Mouse (Mus musculus) hindbrain, embryonic 14.5 days (tissue): ENCODE measurements at regions not wholly inside any gene's neighbourhood (a gene's known extent, or its start where the extent isn't known, plus 50 kb on each side); places are given as distances from the start of the nearest gene placed in this dataset.

Experiments
- ATAC-seq: fragments of 200-750 bp; cut with Nextera tagmentation; 2 replicates; pipeline ENCODE4 v1.8.0; 2017; ENCODE audit warnings: moderate number of reproducible peaks, mild to moderate bottlenecking, moderate TSS enrichment, moderate library complexity; ENCODE audit not compliant: low FRiP score
- DNase-seq: peaks from one replicate; pipeline ENCODE4 v3.0.0-alpha.2; 2015; ENCODE audit warnings: low spot score
- H3K27ac ChIP-seq: fragments of 300-500 bp; sonication (generic); 2 replicates; pipeline ENCODE4 v1.5.1; 2014; ENCODE audit warnings: mild to moderate bottlenecking, moderate library complexity
- H3K27me3 ChIP-seq: fragments of 300-500 bp; sonication (generic); 2 replicates; pipeline ENCODE4 v1.6.1; 2014; ENCODE audit warnings: mild to moderate bottlenecking, low read length, mixed read lengths; ENCODE audit not compliant: control insufficient read depth, insufficient read depth
- H3K36me3 ChIP-seq: fragments of 300-500 bp; sonication (generic); replicated peaks from 2 replicates; pipeline ENCODE4 v1.6.1; 2014; ENCODE audit not compliant: control insufficient read depth, insufficient read depth
- H3K4me1 ChIP-seq: fragments of 300-500 bp; sonication (generic); replicated peaks from 2 replicates; pipeline ENCODE4 v1.6.1; 2014; ENCODE audit warnings: antibody characterized with exemption, low read length, mixed read lengths; ENCODE audit not compliant: control insufficient read depth, insufficient read depth
- H3K4me2 ChIP-seq: fragments of 300-500 bp; sonication (generic); replicated peaks from 2 replicates; pipeline ENCODE4 v1.6.1; 2014; ENCODE audit warnings: mild to moderate bottlenecking, moderate library complexity
- H3K4me3 ChIP-seq: fragments of 300-500 bp; sonication (generic); replicated peaks from 2 replicates; pipeline ENCODE4 v1.5.1; 2014; ENCODE audit warnings: mild to moderate bottlenecking, low read length
- H3K9ac ChIP-seq: fragments of 300-500 bp; sonication (generic); 2 replicates; pipeline ENCODE4 v1.6.1; 2014
- H3K9me3 ChIP-seq: fragments of 300-500 bp; sonication (generic); 2 replicates; pipeline ENCODE4 v1.6.1; 2016; ENCODE audit warnings: low read length; ENCODE audit not compliant: control insufficient read depth
- WGBS: fragments of 180-500 bp; shearing (Covaris S2); extraction: QIAGEN DNeasy Blood & Tissue Kit; methylation state at CpG from one replicate; pipeline ENCODE4 v1.1.7; 2014; 5-methylcytosine and 5-hydroxymethylcytosine counted together

DNA sequence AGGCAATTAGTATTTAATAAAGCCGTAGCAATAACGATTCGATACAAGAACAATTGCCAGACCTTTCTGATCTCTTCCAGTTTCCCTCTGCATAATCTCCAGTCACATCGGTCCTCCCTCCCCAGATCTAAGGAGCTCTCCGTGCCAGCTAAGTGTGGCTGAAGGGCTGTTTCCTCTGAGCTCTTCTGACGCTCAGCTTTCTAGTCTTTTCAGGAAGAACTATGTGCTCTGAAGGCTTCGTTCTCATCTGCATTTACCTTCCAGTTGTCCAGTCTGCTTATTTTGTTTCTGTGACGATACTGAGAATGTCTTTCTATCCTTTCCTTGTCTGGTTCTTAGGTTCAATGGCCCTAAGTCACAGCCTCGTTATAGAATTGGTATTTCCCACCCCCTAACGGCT, 78.3 kb upstream of the Prickle1 start:
- Histone ChIP-seq H3K27me3 (no peaks in the 10 kb centered on the region), H3K9ac (no peak overlapping the region), H3K4me2 (no peak overlapping the region), H3K27ac (no peak overlapping the region), H3K4me3 (no peak overlapping the region), H3K9me3 (no peaks in the 10 kb centered on the region), H3K4me1 (no peaks in the 10 kb centered on the region), H3K36me3 (no peaks in the 10 kb centered on the region)
- ATAC-seq (no peak), DNase-seq (no peak)
- 68% methylated on average over 10 of the region's 10 CpGs for WGBS

DNA sequence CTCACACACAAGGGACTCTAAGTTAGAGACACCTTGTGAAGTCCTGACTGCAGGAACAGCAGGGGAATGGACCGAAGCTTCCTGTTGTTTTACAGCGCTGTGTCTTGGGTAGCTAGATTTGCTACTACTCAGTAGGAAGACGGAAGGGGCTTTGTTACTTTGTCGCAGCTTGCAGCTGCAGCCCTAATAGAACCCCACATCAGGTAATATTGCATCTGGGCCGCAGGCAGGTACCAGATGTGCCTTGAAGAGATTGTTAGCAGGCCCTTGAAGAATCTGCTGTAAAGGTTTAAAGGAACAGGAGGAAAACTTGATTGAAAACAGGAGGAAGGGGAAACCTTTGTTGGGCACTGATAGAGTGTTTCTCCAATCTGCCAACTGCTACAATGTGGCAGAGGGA, 68.2 kb upstream of the Prickle1 start:
- H3K4me2 ChIP-seq, result no peak overlapping the region
- no peaks in the 10 kb centered on the region for H3K4me1 ChIP-seq
- no peak for ATAC-seq
- DNase-seq, result no peak
- no peak overlapping the region for H3K4me3 ChIP-seq
- no peak overlapping the region for H3K27ac ChIP-seq
- no peaks in the 10 kb centered on the region for H3K36me3 ChIP-seq
- H3K27me3 ChIP-seq, result no peaks in the 10 kb centered on the region
- no peak overlapping the region for H3K9ac ChIP-seq
- 52% methylated on average over 5 of the region's 5 CpGs for WGBS
- 0 out of 2 replicates have a peak, but pooled peaks cover 4% of the 10 kb centered on the region for H3K9me3 ChIP-seq

DNA sequence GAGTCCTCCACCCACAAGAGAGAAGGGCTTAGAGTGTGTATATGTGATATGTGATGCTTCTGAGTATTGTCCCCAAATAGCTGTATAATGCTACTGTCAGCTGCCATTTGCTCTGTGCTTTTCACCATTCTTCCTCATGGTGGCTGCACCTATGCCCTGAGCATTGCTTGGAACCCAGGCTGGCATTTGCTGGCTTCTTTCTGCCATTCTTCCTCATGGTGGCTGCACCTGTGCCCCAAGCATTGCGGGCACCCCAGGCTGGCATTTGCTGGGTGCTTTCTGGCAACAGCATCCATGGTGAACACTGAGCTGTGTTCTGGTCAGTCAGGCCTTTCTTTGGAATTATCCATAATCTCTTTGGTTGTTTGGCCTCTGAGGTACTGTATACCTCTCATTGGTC, 66.9 kb upstream of the Prickle1 start:
- Histone ChIP-seq H3K4me1 (no peaks in the 10 kb centered on the region), H3K4me2 (no peak overlapping the region), H3K4me3 (no peak overlapping the region), H3K27me3 (no peaks in the 10 kb centered on the region), H3K9me3 (0 out of 2 replicates have a peak, but pooled peaks cover 4% of the 10 kb centered on the region), H3K9ac (no peak overlapping the region), H3K36me3 (no peaks in the 10 kb centered on the region), H3K27ac (no peak overlapping the region)
- WGBS, result 92% methylated on average over 1 of the region's 1 CpGs
- DNase-seq (no peak), ATAC-seq (no peak)

DNA sequence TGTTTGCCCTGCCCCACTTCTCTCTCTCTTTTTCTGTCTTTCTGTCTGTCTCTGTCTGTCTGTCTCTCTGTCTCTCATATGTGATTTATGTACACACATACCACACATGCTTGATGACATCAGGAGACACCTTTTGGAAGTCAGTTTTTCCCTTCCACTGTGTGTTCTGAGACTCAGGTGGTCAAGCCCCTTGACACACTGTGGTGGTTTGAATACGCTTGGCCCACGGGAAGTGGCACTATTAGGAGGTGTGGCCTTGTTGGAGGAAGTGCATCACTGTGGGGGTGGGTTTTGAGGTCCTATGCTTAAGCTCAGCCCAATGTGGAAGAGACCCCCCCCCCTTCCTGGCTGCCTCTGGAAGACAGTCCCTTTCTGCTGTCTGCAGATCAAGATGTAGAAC, 66.1 kb upstream of the Prickle1 start:
- ATAC-seq, result no peak
- Histone ChIP-seq H3K4me1 (no peaks in the 10 kb centered on the region), H3K27ac (no peak overlapping the region), H3K27me3 (no peaks in the 10 kb centered on the region), H3K9ac (no peak overlapping the region), H3K4me2 (no peak overlapping the region), H3K36me3 (no peaks in the 10 kb centered on the region), H3K9me3 (0 out of 2 replicates have a peak, but pooled peaks cover 4% of the 10 kb centered on the region), H3K4me3 (no peak overlapping the region)
- WGBS, result 93% methylated on average over 2 of the region's 2 CpGs
- no peak for DNase-seq

DNA sequence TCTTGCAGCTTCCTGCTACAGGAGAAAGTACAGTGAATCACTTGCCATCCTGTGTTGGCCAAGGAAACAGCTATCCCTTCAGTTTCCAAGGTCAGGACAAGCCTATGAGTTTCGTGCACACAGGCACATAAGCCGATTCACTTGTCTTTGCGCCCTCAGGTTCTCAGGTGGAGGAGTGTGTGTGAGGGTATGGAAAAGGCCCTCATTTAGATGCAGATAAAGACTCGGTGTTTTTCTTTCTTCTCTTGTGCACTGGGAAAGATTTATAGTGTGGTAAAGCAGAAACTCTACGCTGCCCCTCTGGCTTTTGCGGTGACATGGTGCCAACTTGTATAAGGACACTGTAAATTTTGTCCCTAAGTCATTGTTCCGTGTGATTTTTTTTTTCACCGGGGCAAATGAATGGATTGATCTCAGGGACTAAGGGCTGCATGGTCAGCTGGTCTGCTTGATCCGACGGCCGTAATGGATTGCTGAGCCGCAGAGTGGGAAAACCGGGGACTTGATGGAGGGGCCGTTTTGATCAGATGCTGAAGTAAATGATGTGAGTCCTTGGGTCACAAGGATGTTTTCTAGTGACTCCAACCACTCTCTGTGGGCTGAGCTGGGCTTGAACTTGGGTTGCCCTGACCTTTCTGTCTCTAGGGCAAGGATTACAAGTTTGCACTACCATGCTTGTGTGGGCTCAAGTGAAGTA, 65.4 kb upstream of the Prickle1 start:
- Histone ChIP-seq H3K4me2 (no peak overlapping the region), H3K9ac (no peak overlapping the region), H3K4me3 (no peak overlapping the region), H3K27me3 (no peaks in the 10 kb centered on the region), H3K9me3 (0 out of 2 replicates have a peak, but pooled peaks cover 4% of the 10 kb centered on the region), H3K4me1 (no peaks in the 10 kb centered on the region), H3K36me3 (no peaks in the 10 kb centered on the region), H3K27ac (no peak overlapping the region)
- WGBS, result 88% methylated on average over 14 of the region's 14 CpGs
- ATAC-seq (no peak), DNase-seq (no peak)

DNA sequence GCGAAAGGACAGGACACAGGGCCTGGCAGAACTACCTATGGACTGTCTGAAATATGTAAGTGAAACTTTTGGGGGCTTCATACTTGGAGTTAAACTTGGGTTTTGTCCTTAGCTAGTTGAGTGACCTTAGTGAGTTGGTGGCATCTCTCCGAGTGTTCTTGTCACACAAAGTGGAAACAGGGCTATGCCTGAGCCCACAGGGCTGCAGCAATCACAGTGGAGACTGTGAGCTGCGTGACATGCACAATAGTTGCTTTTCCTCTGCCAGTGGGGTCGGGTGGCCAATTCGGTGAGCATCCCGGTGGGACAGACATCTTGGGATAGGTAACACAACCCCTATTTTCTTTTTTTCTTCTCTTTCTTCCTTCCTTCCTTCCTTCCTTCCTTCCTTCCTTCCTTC, 61.5 kb upstream of the Prickle1 start:
- H3K9me3 ChIP-seq, result 0 out of 2 replicates have a peak, but pooled peaks cover 4% of the 10 kb centered on the region
- H3K27ac ChIP-seq, result no peak overlapping the region
- no peak overlapping the region for H3K9ac ChIP-seq
- WGBS, result 85% methylated on average over 6 of the region's 6 CpGs
- DNase-seq (no peak), ATAC-seq (no peak)
- no peak overlapping the region for H3K4me3 ChIP-seq
- H3K36me3 ChIP-seq, result no peaks in the 10 kb centered on the region
- H3K4me2 ChIP-seq, result no peak overlapping the region
- no peaks in the 10 kb centered on the region for H3K27me3 ChIP-seq
- no peaks in the 10 kb centered on the region for H3K4me1 ChIP-seq

DNA sequence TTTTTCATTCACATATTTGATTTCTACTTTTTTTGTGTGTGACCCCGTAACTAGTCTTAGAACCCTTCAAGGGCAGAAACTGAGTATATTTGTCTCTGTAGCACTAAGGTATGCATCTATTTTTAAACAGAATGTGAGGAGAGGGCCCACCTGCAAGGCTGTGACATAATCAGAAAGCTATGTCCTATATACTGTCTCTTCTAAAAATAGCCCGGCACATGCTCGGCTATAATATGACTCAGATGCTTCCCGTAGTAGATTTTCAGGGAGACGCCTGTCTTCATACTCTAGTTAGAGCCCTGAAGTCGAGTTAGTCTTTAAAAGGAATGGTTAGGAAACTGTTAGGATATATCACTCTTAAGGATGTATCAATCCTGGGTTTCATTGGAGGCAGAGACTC, 61.0 kb upstream of the Prickle1 start:
- no peak overlapping the region for H3K9ac ChIP-seq
- no peak for ATAC-seq
- 77% methylated on average over 6 of the region's 6 CpGs for WGBS
- H3K4me1 ChIP-seq, result no peaks in the 10 kb centered on the region
- no peaks in the 10 kb centered on the region for H3K36me3 ChIP-seq
- H3K4me2 ChIP-seq, result no peak overlapping the region
- 0 out of 2 replicates have a peak, but pooled peaks cover under 1% of the 10 kb centered on the region for H3K9me3 ChIP-seq
- DNase-seq, result no peak
- no peak overlapping the region for H3K4me3 ChIP-seq
- H3K27ac ChIP-seq, result no peak overlapping the region
- no peaks in the 10 kb centered on the region for H3K27me3 ChIP-seq

DNA sequence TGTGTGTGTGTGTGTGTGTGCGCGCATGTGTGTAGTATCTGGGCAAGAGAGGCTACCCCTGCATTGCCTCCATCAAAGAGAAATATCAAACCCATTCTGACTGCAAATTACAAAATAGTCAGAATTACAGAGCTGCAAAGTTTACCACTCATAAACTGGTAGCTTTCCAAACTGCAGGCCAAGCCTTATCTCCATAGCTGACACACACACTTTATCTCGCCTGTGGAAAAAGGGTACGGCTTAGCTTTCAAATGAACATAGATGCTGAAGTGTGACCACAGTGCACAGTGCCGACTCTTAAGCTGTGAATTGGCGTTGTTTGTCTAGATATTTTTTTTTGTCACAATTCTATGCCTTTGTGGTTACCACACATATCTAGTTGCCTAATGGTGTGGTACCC, 60.1 kb upstream of the Prickle1 start:
- WGBS, result 95% methylated on average over 6 of the region's 6 CpGs
- no peaks in the 10 kb centered on the region for H3K27me3 ChIP-seq
- no peak for ATAC-seq
- DNase-seq, result no peak
- H3K4me1 ChIP-seq, result no peaks in the 10 kb centered on the region
- H3K36me3 ChIP-seq, result no peaks in the 10 kb centered on the region
- H3K9me3 ChIP-seq, result no peaks in the 10 kb centered on the region
- no peak overlapping the region for H3K27ac ChIP-seq
- no peak overlapping the region for H3K9ac ChIP-seq
- no peak overlapping the region for H3K4me3 ChIP-seq
- no peak overlapping the region for H3K4me2 ChIP-seq

DNA sequence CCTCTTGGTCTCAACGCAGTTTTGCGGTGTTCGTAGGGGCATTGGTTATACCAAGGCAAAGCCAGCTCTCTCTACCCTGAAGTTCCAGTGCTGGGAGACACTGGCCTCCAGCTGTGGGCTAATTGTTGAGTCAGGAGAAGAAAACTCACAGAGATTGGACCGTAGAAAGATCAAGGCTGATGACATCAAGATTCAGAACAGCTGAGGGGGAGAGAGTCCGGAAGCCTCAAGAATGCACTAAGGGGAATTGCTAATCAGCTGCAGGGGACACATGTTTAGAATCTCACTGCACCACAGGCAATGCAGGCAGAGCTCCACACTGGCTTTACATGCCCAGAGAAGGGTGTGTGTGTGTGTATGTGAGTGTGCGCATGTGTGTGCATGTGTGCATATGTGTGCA, 59.6 kb upstream of the Prickle1 start:
- Histone ChIP-seq H3K4me3 (no peak overlapping the region), H3K27ac (no peak overlapping the region), H3K4me2 (no peak overlapping the region), H3K9me3 (no peaks in the 10 kb centered on the region), H3K9ac (no peak overlapping the region), H3K27me3 (no peaks in the 10 kb centered on the region), H3K36me3 (no peaks in the 10 kb centered on the region), H3K4me1 (no peaks in the 10 kb centered on the region)
- 93% methylated on average over 6 of the region's 6 CpGs for WGBS
- ATAC-seq, result no peak
- DNase-seq, result no peak

DNA sequence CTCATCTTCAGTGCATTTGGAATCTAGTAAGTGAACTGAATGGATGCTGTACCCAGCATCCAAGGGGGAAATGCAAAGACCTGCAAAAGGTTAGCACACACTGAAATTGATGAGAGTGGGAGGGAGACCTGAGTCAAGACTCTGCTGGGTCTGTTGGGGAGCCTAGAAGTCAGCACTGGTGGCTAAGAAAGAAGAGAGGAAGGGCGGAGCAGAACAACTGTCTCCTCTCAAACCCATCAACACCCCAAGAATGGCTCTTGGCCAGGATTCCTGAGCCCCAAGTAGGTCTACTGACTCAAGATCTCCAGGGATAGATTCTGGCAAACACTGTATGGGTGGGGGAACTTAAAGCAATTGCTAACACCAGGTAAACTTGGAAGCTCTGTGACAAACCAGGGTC, 57.7 kb upstream of the Prickle1 start:
- Histone ChIP-seq H3K9ac (no peak overlapping the region), H3K27ac (no peak overlapping the region), H3K36me3 (no peaks in the 10 kb centered on the region), H3K27me3 (no peaks in the 10 kb centered on the region), H3K4me2 (no peak overlapping the region), H3K4me3 (no peak overlapping the region), H3K4me1 (no peaks in the 10 kb centered on the region), H3K9me3 (no peaks in the 10 kb centered on the region)
- 96% methylated on average over 1 of the region's 1 CpGs for WGBS
- no peak for DNase-seq
- no peak for ATAC-seq
